Mouse (Mus musculus) stomach, postnatal 0 days (tissue): Measurements from ENCODE around the gene BC030867.

Source experiments
- CTCF ChIP-seq: IDR thresholded peaks from 2 replicates; pipeline ENCODE4 v1.5.1; 2016; ENCODE audit warnings: antibody characterized with exemption, low read depth, mild to moderate bottlenecking, moderate library complexity
- EP300 ChIP-seq: optimal IDR thresholded peaks from 2 replicates; pipeline ENCODE3; 2016; ENCODE audit warnings: antibody characterized with exemption

DNA sequence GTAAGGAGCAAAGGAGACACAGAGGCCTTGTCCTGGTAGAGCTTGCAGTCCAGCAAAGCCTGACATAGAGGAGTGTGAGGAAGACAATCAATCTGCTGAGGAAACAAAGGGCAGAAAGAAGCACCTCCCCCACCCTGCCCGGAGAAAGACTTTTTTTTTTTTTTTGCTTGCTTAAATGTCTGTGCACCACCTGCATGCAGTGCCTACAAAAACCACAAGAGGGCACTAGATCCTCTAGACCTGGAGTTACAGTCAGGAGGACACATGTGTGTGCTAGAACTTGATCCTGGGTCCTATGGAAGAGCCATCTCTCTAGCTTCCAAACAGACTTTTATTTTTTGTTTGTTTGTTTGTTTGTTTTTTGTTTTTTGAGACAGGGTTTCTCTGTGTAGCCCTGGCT is 51.2 kb downstream of the BC030867 start:
- TF ChIP-seq CTCF: peak; percentile 80
- TF ChIP-seq EP300: no peak
